9 mouse cellular contexts compared by ENCODE assay signal in the genomic region with DNA sequence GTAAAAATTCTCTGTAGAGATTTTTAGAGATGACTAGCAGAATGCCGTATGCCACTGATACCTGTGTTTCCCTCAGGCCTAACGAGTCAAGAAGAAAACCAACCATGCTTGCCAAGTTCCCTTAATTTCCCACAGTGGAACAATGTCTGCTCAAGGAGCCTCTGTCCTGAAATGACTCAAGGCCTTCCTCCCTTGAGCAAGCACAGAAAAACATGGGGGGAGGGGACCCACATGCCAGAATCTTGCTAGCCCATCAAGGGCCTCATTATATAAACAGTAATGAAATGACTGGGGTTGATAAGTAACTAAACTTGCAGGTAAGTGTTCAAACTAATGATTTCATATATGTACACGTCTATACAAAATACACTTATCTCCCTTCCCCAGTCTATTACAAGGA.
DNase-seq lines count a peak whose midpoint lies in the region; ATAC-seq and TF ChIP-seq lines count a peak whose summit lies in the region.
"Had no signal": no experiment of that assay in that cellular context is flagged by ENCODE, and none has a peak within 500 bp of the region (broad histone marks: within the 10 kb centered on the region; RNA-seq: fewer than 3 reads in every experiment).

No protein-coding gene starts in this region.

- no peak for TF ChIP-seq POLR2A in brain, embryonic 14.5 days (IDR thresholded peaks at IDR 0.05; ENCODE audit: borderline replicate concordance, extremely low read depth, insufficient read depth, insufficient read length, poor library complexity, severe bottlenecking)

- peak; percentile 4 for DNase-seq in hindbrain, postnatal 0 days (ENCODE audit: low spot score)
- peak; percentile 67 for DNase-seq in brain, embryonic 14.5 days (ENCODE audit: low read depth)
- DNase-seq in kidney, adult 8-10 months, result peak; percentile 74 to 92
- DNase-seq in retina, embryonic 14.5 days (ENCODE audit: low spot score), result peak; percentile 31
- no peak for DNase-seq in spleen, postnatal 4 days (ENCODE audit: low spot score in 2 of 2)
- DNase-seq in thymus, postnatal 25 days, result no peak
- no peak for DNase-seq in ovary, postnatal 10 days (ENCODE audit: low spot score)

- no peaks in the 10 kb centered on the region for H3K9me3 ChIP-seq in hindbrain, postnatal 0 days (ENCODE audit: low read length)
- H3K9me3 ChIP-seq in hindbrain, embryonic 16.5 days (ENCODE audit: control insufficient read depth, low read length), result no peaks in the 10 kb centered on the region
- H3K9me3 ChIP-seq: hindbrain, embryonic 15.5 days had no signal

- H3K27me3 ChIP-seq in hindbrain, postnatal 0 days (ENCODE audit: insufficient read depth, low read length), result no peaks in the 10 kb centered on the region
- no peaks in the 10 kb centered on the region for H3K27me3 ChIP-seq in hindbrain, embryonic 16.5 days (replicated peaks; ENCODE audit: control insufficient read depth, insufficient read depth, low read length)
- H3K27me3 ChIP-seq: hindbrain, embryonic 15.5 days had no signal

- 53% methylated on average over 3 of the region's 3 CpGs for WGBS in hindbrain, postnatal 0 days
- WGBS in hindbrain, embryonic 16.5 days, result 56% methylated on average over 3 of the region's 3 CpGs

- H3K4me2 ChIP-seq in hindbrain, postnatal 0 days (ENCODE audit: low read depth, low read length), result no peak overlapping the region
- H3K4me2 ChIP-seq in hindbrain, embryonic 16.5 days (ENCODE audit: low read length), result no peak overlapping the region
- H3K4me2 ChIP-seq: hindbrain, embryonic 15.5 days had no signal

- ATAC-seq in hindbrain, postnatal 0 days, result no peak
- no peak for ATAC-seq in hindbrain, embryonic 16.5 days

- no peak overlapping the region for H3K9ac ChIP-seq in hindbrain, postnatal 0 days (replicated peaks; ENCODE audit: low read length)
- no peak overlapping the region for H3K9ac ChIP-seq in hindbrain, embryonic 16.5 days (ENCODE audit: low read depth, low read length)
- H3K9ac ChIP-seq: hindbrain, embryonic 15.5 days had no signal

- H3K4me1 ChIP-seq in hindbrain, postnatal 0 days (ENCODE audit: insufficient read depth, low read length), result peaks cover 10% of the 10 kb centered on the region; the same call in 1 of the 2 replicates
- H3K4me1 ChIP-seq in hindbrain, embryonic 16.5 days (ENCODE audit: control insufficient read depth, insufficient read depth, low read depth, low read length), result peaks cover 17% of the 10 kb centered on the region

- TF ChIP-seq CTCF in hindbrain, postnatal 0 days (IDR thresholded peaks at IDR 0.05; ENCODE audit: low read depth), result no peak
- no peak for TF ChIP-seq CTCF in brain, embryonic 14.5 days (IDR thresholded peaks at IDR 0.05; ENCODE audit: borderline replicate concordance, extremely low read depth, insufficient read depth, insufficient read length)

- no peak overlapping the region for H3K4me3 ChIP-seq in hindbrain, postnatal 0 days (ENCODE audit: low read length)
- no peak overlapping the region for H3K4me3 ChIP-seq in hindbrain, embryonic 16.5 days (ENCODE audit: low read length)
- H3K4me3 ChIP-seq: hindbrain, embryonic 15.5 days had no signal

- H3K36me3 ChIP-seq in hindbrain, postnatal 0 days (ENCODE audit: insufficient read depth, low read length), result no peaks in the 10 kb centered on the region
- no peaks in the 10 kb centered on the region for H3K36me3 ChIP-seq in hindbrain, embryonic 16.5 days (ENCODE audit: control insufficient read depth, insufficient read depth, low read length)
- H3K36me3 ChIP-seq: hindbrain, embryonic 15.5 days had no signal

- H3K27ac ChIP-seq in hindbrain, postnatal 0 days, result no peak overlapping the region
- H3K27ac ChIP-seq in hindbrain, embryonic 16.5 days (ENCODE audit: low read depth, low read length), result no peak overlapping the region

Comparison
In these comparisons a context has a peak if more than half of its experiments do, and no peak if none do; other contexts are left out.
1. DNase-seq: peak in hindbrain, postnatal 0 days (single experiment), brain, embryonic 14.5 days (single experiment), kidney, adult 8-10 months (2 of 2) and retina, embryonic 14.5 days (single experiment); none in spleen, postnatal 4 days (0 of 2), thymus, postnatal 25 days (single experiment) and ovary, postnatal 10 days (single experiment).